Mouse (Mus musculus): ENCODE measurements around the gene Hecw2.

Hecw2 gene

GRCm38 (mm10) chr1:53977806-53978513 is 217.0 kb downstream of the Hecw2 start:
- no peak for DNase-seq

- DNase-seq: no peak
These were observed 218.2 kb downstream of the Hecw2 start for GRCm38 (mm10) chr1:53976721-53977120.

GRCm38 (mm10) chr1:53976100-53976499 is 218.9 kb downstream of the Hecw2 start:
- no peak for DNase-seq

- DNase-seq: no peak
These were observed 220.0 kb downstream of the Hecw2 start for GRCm38 (mm10) chr1:53974941-53975340.

GRCm38 (mm10) chr1:53970326-53970977 is 224.5 kb downstream of the Hecw2 start:
- no peak for DNase-seq

- no peak for DNase-seq
These were observed 242.6 kb downstream of the Hecw2 start for GRCm38 (mm10) chr1:53952395-53952794.

GRCm38 (mm10) chr1:53945815-53946214 is 249.2 kb downstream of the Hecw2 start:
- DNase-seq: no peak

GRCm38 (mm10) chr1:53942468-53942867 is 252.5 kb downstream of the Hecw2 start:
- DNase-seq: no peak

- no peak for DNase-seq
These were observed 253.4 kb downstream of the Hecw2 start for GRCm38 (mm10) chr1:53941528-53941927.

- DNase-seq: no peak
These were observed 254.5 kb downstream of the Hecw2 start for GRCm38 (mm10) chr1:53940268-53941017.

- no peak for DNase-seq
These were observed 255.7 kb downstream of the Hecw2 start for GRCm38 (mm10) chr1:53939291-53939690.

- DNase-seq: no peak
These were observed 261.7 kb downstream of the Hecw2 start for GRCm38 (mm10) chr1:53933308-53933707.

- DNase-seq: no peak
These were observed 263.7 kb downstream of the Hecw2 start for GRCm38 (mm10) chr1:53931314-53931713.

GRCm38 (mm10) chr1:53927605-53928004 is 267.4 kb downstream of the Hecw2 start:
- peak; percentile 27 for DNase-seq

- DNase-seq: no peak
These were observed 269.6 kb downstream of the Hecw2 start for GRCm38 (mm10) chr1:53925149-53925901.

- DNase-seq: no peak
These were observed 283.1 kb downstream of the Hecw2 start for GRCm38 (mm10) chr1:53911848-53912247.

- DNase-seq: no peak
These were observed 284.7 kb downstream of the Hecw2 start for GRCm38 (mm10) chr1:53910251-53910650.

GRCm38 (mm10) chr1:53909118-53909517 is 285.9 kb downstream of the Hecw2 start:
- no peak for DNase-seq

- DNase-seq: no peak
These were observed 288.8 kb downstream of the Hecw2 start for GRCm38 (mm10) chr1:53906175-53906574.

GRCm38 (mm10) chr1:53900416-53900815 is 294.6 kb downstream of the Hecw2 start:
- DNase-seq: no peak

- DNase-seq: no peak
These were observed 300.7 kb downstream of the Hecw2 start for GRCm38 (mm10) chr1:53894299-53894698.

- no peak for DNase-seq
These were observed 304.6 kb downstream of the Hecw2 start for GRCm38 (mm10) chr1:53890380-53890779.

GRCm38 (mm10) chr1:53889806-53890205 is 305.2 kb downstream of the Hecw2 start:
- no peak for DNase-seq
